Mouse (Mus musculus) cerebellum, adult 2 months (tissue): Measurements from ENCODE around the gene Sdk2.

Source experiments
- CTCF ChIP-seq: fragments of 200-500 bp; IDR thresholded peaks from 2 replicates; pipeline ENCODE4 v1.5.1; 2011; ENCODE audit warnings: low read depth, mild to moderate bottlenecking, control low read depth, low read length, moderate library complexity, borderline replicate concordance; ENCODE audit not compliant: insufficient read depth
- POLR2A ChIP-seq: fragments of 200-500 bp; IDR thresholded peaks from 2 replicates; pipeline ENCODE4 v1.6.1; 2011; ENCODE audit warnings: low read length, control low read depth, borderline replicate concordance; ENCODE audit not compliant: insufficient read depth

- TF ChIP-seq POLR2A (no peak), CTCF (peak; percentile 88)
These were observed 201.2 kb downstream of the Sdk2 start for GRCm38 (mm10) chr11:113865627-113866026.
